Mouse (Mus musculus) megakaryocyte, embryonic 14.5 days (primary cell): Measurements from ENCODE around the gene Mif. TPM values are rescaled to one million over a fixed set of nuclear protein-coding genes. Genes with fewer than 3 reads are reported as not detected.

ENCODE experiments used
- H3K27me3 ChIP-seq: replicated peaks from 2 replicates; pipeline ENCODE3; 2012; ENCODE audit warnings: inconsistent platforms
- H3K36me3 ChIP-seq: replicated peaks from 2 replicates; pipeline ENCODE3; 2012; ENCODE audit warnings: low read length, inconsistent platforms, mixed read lengths
- H3K4me1 ChIP-seq: 2 replicates; pipeline ENCODE4 v1.6.1; 2012; ENCODE audit warnings: inconsistent platforms
- H3K4me3 ChIP-seq: replicated peaks from 2 replicates; pipeline ENCODE3; 2012; ENCODE audit warnings: moderate library complexity, mild to moderate bottlenecking, inconsistent platforms
- H3K9me3 ChIP-seq: 2 replicates; pipeline ENCODE4 v1.6.1; 2012; ENCODE audit warnings: inconsistent platforms
- FLI1 ChIP-seq: IDR thresholded peaks from 2 replicates; pipeline ENCODE4 v1.6.1; 2012; ENCODE audit warnings: low read length, inconsistent platforms, mixed read lengths
- GATA1 ChIP-seq: IDR thresholded peaks from 3 replicates; pipeline ENCODE4 v1.6.1; 2012; ENCODE audit warnings: mixed read lengths, low read length, inconsistent platforms, borderline replicate concordance
- polyA plus RNA-seq: library from polyadenylated mRNA; stranded (reverse); fragments of >175 nt; gene quantifications from 2 replicates; pipeline ENCODE4 v1.2.3, GENCODE M21; 2012; ENCODE audit warnings: low replicate concordance; ENCODE audit not compliant: insufficient read depth

Mif gene
- polyA plus RNA-seq, 1 experiment: 4,116 TPM

DNA sequence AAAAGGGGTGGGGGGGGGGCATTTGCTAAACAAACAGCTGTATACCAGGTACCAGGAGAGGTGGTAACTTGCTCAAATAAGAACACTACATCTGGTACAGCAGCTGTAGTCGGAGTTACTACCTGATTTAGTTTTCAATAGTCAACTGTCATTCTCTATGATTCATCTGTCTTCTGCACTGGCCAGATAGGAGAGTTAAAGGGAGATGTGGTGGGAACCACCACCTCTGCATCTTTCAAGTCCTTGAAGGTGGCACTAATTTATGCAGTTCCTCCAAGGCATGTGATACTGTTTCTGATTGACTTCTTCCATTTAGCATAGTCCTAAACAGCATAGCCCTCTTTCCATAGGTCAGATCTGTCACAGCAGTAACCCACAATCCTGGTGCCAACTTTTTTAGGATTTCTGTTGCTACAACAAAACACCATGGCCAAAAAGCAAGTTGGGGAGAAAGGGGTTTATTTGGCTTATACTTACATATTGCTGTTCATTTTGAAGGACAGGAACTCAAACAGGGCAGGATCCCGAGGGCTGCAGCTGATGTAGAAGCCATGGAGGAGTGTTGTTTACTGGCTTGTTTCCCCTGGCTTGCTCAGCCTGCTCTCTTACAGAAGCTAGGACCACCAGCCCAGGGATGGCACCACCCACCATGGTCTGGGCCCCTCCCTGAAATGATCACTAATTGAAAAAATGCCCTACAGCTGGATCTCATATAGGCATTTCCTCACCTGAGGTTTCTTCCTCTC, 30.3 kb downstream of the Mif start:
- H3K4me1 ChIP-seq: peaks cover 28% of the 10 kb centered on the region
- no peak overlapping the region for H3K4me3 ChIP-seq
- peaks cover 12% of the 10 kb centered on the region for H3K27me3 ChIP-seq
- H3K36me3 ChIP-seq: no peaks in the 10 kb centered on the region
- TF ChIP-seq GATA1 (no peak), FLI1 (no peak)
- H3K9me3 ChIP-seq: peaks cover 13% of the 10 kb centered on the region

DNA sequence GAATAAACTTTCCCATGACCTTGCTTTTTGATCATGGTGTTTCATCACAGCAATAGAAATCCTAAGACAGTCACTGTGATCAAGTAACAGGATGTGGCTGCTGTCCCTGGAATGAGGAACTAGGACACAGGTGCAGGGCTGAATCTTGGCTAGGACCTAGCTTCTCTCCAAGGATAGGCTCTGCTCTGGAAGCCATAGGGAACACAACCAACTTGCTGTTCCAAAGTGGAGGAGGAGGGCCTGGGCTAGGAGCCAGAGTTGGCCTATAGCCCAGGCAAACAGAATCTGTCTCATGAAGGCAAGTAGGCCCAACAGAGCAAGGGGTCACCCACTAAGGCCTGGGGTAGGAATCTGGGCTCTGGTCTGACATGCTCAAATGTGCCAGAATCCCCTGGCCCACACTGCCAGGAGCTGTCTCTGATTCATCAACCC, 31.5 kb downstream of the Mif start:
- H3K27me3 ChIP-seq: peaks cover 4% of the 10 kb centered on the region
- no peak overlapping the region for H3K4me3 ChIP-seq
- H3K9me3 ChIP-seq: peaks cover 22% of the 10 kb centered on the region
- H3K36me3 ChIP-seq: no peaks in the 10 kb centered on the region
- peaks cover 19% of the 10 kb centered on the region for H3K4me1 ChIP-seq
- TF ChIP-seq GATA1 (no peak), FLI1 (no peak)

DNA sequence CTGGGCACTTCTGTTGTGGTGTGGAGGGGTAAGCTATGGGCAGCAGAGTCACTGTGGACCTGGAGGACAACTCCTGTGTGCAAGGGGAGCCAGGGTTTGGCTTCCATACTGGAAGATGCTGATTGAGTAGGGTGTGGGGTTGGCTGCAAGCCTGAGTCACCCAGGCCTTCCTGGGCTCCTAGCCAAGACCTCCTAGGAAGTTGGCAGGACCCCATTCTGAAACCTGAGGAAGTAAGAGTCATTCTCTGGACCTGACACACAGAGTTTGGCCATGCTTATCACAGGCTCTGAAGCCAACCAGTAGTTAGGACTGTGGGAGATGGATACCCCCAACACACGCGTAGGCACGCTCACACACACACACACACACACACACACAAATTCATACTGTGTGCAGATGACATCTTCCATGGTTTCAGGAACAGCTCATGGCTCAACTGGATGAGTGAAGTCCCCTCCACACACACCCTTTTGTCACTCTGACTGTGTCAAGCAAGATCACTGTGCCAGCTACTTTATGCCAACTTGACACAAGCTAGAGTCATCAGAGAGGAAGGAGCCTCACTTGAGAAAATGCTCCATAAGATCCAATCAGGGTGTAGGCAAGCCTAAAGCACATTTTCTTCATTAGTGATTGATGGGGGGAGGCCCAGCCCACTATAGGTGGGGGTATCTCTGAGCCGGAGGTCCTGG, 32.2 kb downstream of the Mif start:
- TF ChIP-seq GATA1 (no peak), FLI1 (no peak)
- Histone ChIP-seq H3K9me3 (peaks cover 22% of the 10 kb centered on the region), H3K4me3 (no peak overlapping the region), H3K27me3 (peaks cover 4% of the 10 kb centered on the region), H3K36me3 (no peaks in the 10 kb centered on the region), H3K4me1 (peaks cover 18% of the 10 kb centered on the region)

DNA sequence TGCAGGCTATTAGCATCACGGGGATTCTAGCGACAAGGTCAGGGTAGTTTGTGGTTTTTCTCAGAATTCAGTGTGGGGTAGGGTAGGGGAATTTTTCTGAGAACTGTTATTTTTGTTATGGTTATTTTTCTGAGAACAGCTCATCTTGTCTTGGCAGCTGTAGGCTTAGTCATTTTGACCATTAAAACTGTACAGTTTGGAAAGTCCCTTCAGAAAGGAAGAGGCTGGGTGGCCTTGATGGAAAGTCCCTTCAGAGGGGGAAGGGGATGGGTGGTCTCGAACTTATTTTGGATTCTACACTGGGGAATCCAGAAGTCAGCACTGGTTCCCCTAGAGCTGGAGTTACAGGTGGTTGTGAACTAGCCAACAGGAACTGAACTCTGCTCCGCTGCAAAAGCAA, 35.5 kb downstream of the Mif start:
- Histone ChIP-seq H3K27me3 (peaks cover 15% of the 10 kb centered on the region), H3K4me1 (peaks cover 18% of the 10 kb centered on the region), H3K9me3 (peaks cover 22% of the 10 kb centered on the region), H3K36me3 (no peaks in the 10 kb centered on the region), H3K4me3 (no peak overlapping the region)
- TF ChIP-seq GATA1 (no peak), FLI1 (no peak)

DNA sequence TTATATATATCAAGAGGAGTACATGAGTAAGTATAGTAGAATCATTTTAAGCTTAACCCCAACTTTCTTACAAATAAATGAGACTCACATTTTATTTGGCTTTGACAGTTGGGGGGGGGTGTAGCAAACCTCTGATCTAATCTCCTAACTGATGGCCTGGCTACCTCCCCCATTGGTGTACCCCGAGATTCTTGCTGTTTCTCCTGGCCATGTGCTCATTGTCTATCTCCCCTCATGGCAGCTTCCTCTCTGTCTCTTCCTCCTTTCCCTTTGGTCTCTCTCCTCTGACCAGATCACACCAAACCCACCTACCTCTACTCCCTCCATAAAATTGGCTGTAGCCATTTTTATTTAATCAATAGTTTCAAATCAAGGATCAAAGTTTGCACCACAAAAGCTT, 36.3 kb downstream of the Mif start:
- Histone ChIP-seq H3K9me3 (peaks cover 22% of the 10 kb centered on the region), H3K27me3 (peaks cover 21% of the 10 kb centered on the region), H3K4me1 (peaks cover 16% of the 10 kb centered on the region), H3K4me3 (no peak overlapping the region), H3K36me3 (no peaks in the 10 kb centered on the region)
- TF ChIP-seq FLI1 (no peak), GATA1 (no peak)

DNA sequence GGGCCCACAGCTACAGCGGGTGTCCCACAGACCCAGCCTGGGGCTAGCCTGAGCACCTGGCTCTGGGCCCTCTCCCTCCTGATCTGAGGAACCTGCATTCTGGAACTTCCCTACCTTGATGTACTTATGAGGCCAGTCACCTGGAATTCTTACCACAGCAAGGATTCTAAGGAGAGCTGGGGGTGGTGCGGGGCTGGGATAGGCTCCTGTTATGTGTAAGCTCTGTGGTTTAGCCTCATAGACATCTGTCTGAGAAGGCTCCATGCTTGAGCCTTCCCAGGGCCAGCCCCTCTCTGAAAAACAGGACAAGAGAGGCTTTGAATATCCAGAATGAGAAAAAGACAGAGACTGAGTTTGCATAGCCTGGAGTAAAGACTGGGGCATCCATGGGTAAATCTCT, 37.6 kb downstream of the Mif start, which contains the start of gene Gstt4:
Gstt4 (minus strand) TSS at position 101 of the 400 bp plus-strand sequence.
- peaks cover 7% of the 10 kb centered on the region for H3K4me1 ChIP-seq
- no peak within 1 kb of the TSS for H3K4me3 ChIP-seq
- H3K9me3 ChIP-seq: peaks cover 14% of the 10 kb centered on the region
- TF ChIP-seq FLI1 (no peak), GATA1 (no peak)
- peaks cover 24% of the 10 kb centered on the region for H3K27me3 ChIP-seq
- H3K36me3 ChIP-seq: no peaks in the 10 kb centered on the region

DNA sequence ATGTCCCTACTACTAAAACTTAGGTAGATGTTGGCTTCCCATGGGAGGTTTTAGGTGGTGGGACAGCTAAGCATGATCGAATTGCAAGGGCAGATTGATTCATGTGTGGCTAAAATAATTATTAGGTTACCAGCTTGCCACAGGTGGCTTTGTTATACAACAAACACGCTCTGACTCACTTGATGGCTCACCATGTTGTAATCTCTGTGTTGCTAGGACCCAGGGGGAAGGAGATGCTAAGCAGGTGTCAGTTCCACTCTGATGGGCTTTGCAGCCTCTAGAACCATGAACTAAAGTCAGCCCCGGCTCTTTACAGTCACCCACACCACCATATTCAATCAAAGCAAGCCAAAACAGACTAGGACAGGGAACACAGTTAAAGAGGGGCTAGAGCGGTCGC, 40.2 kb downstream of the Mif start:
- TF ChIP-seq FLI1: no peak
- no peak for TF ChIP-seq GATA1
- Histone ChIP-seq H3K4me3 (no peak overlapping the region), H3K27me3 (peaks cover 29% of the 10 kb centered on the region), H3K4me1 (peaks cover 3% of the 10 kb centered on the region; the same call in 1 of the 2 replicates), H3K9me3 (peaks cover 10% of the 10 kb centered on the region), H3K36me3 (no peaks in the 10 kb centered on the region)

DNA sequence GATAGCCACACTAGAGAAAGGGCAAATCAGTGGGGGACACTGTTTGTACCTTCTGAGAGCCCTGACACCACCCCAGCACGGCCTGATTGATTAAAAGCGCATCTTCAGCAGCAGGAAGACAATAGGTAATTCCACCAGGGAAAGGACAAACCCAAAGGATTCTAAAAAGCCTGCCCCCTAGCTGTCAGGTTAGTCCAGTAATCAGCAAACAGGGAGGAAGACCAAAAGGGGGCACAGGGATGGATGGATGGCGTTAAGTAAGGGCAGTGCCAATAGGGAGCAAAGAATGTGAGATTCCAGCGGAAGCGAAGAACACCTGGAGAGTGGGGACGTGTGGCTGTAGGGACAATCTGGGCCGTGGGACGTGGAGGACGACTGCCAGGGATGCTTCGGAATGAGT, 41.4 kb downstream of the Mif start:
- H3K27me3 ChIP-seq: peaks cover 33% of the 10 kb centered on the region
- TF ChIP-seq GATA1 (no peak), FLI1 (no peak)
- no peaks in the 10 kb centered on the region for H3K36me3 ChIP-seq
- no peaks in the 10 kb centered on the region for H3K4me1 ChIP-seq
- H3K4me3 ChIP-seq: no peak overlapping the region
- H3K9me3 ChIP-seq: no peaks in the 10 kb centered on the region

Other genes with a start within 250 kb of the Mif start
- 0.17 TPM in 1 of 2 replicates, not detected in the other for gene Susd2, start 216.2 kb downstream of the Mif start, polyA plus RNA-seq
- 31.2 and 49.1 TPM in 2 replicates for gene Cabin1, start 95.9 kb downstream of the Mif start, polyA plus RNA-seq
- 51.1 and 91.0 TPM in 2 replicates for gene Ddt, start 86.8 kb downstream of the Mif start, polyA plus RNA-seq
- not detected in 2 replicates for gene Gm20441, start 79.3 kb downstream of the Mif start, polyA plus RNA-seq
- 1.6 TPM in 1 of 2 replicates, not detected in the other for gene Gstt3, start 78.8 kb downstream of the Mif start, polyA plus RNA-seq
- gene Gstt1, start 61.7 kb downstream of the Mif start, polyA plus RNA-seq: 44.0 and 52.9 TPM in 2 replicates
- gene Gstt4, start 37.7 kb downstream of the Mif start, polyA plus RNA-seq: 0.10 TPM in 1 of 2 replicates, not detected in the other
- 2.3 TPM in 1 of 2 replicates, not detected in the other for gene Gstt2, start 22.8 kb downstream of the Mif start, polyA plus RNA-seq
- 1.2 and 44.8 TPM in 2 replicates for gene Derl3, start 33.2 kb upstream of the Mif start, polyA plus RNA-seq
- gene Smarcb1, start 61.4 kb upstream of the Mif start, polyA plus RNA-seq: 241 and 345 TPM in 2 replicates
- 113 and 164 TPM in 2 replicates for gene Chchd10, start 72.9 kb upstream of the Mif start, polyA plus RNA-seq
- 0.19 TPM in 1 of 2 replicates, not detected in the other for gene Mmp11, start 76.3 kb upstream of the Mif start, polyA plus RNA-seq
- not detected in 2 replicates for gene Gm867, start 80.4 kb upstream of the Mif start, polyA plus RNA-seq
- gene Vpreb3, start 82.8 kb upstream of the Mif start, polyA plus RNA-seq: not detected in 2 replicates
- gene Gm5134, start 94.3 kb upstream of the Mif start, polyA plus RNA-seq: not detected in 2 replicates
- gene Zfp280b, start 172.4 kb upstream of the Mif start, polyA plus RNA-seq: 0.64 and 3.0 TPM in 2 replicates